Mouse (Mus musculus) gastrocnemius, postnatal 4 days (tissue): ENCODE measurements around the gene Ier3. TPM values are rescaled to one million over a fixed set of nuclear protein-coding genes. Genes with fewer than 3 reads are reported as not detected.

Experiments
- DNase-seq, 2 experiments: peaks; one replicate each; pipeline ENCODE4 v3.0.0; 2021 to 2022; ENCODE audit warnings: low spot score in 2 of 2, mixed read lengths in 2 of 2
- microRNA-seq: library from miRNA; unstranded; fragments of <30 nt; microRNA quantifications from one replicate; pipeline ENCODE4 v1.2.0, GENCODE M21; 2021
- total RNA-seq, 2 experiments: library from RNA; stranded (reverse); gene quantifications; 2 replicates each; pipeline ENCODE4 v1.2.3; 2021

Ier3 gene
- total RNA-seq, 2 experiments from 2014 or later: 11.1 to 13.1 TPM

DNA sequence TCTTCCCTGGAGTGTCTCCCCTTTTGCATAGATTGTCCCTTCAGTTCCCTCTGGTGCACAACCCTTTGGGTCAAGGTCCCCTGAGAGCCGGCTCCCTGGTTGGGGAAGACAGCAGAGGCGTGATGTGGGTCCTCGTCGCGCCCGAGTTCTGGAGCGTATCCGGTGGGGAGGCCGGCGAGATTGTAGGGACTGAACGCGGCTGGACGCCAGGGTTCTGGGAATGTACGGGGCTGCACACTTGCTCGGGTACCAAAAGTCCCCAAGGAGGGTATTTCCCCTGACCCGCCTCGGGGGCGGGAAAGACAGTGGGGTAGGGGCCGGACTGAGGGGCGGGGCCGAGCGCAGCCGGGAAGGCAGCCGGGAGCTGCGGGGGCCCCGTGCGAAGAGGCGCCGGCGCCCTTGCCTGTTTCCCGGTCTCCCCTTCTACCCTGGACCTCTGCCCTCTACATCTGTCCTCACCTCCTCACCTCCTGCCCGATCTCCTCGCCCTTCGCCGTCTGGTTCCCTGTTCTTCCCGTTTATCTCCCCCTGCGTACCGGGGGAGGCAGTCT, 44.9 kb downstream of the Ier3 start:
- peak; percentile 54 to 81 for DNase-seq

- peak in 1 of 2 experiments; percentile 40 for DNase-seq
These were observed 45.7 kb downstream of the Ier3 start for GRCm38 (mm10) chr17:35866911-35867890.

DNA sequence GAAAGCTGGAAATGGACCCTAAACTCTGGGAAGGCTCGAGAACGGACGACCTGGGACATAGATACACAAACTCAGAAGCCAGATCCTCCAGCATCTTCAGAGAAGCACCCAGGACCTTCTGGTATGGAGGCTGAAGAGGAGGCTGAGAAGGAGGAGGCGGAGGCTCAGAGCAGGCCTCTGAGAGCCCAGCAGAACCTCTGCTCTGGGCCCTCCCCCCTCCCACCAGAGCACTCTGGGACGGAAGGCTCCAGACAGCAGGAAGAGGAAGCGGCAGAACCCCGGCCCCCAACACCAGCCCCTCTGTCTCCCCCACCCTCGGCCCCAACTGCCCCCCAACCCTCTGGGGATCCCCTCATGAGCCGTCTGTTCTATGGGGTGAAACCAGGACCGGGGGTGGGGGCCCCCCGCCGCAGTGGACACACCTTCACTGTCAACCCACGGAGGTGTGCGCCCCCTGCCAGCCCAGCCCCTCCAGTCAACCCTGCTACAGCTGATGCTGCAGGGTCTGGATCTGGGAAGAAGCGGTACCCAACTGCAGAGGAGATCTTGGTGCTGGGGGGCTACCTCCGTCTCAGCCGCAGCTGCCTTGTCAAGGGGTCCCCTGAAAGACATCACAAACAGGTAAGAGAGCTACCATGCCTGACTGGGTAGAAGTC, 46.8 kb downstream of the Ier3 start:
- no peak for DNase-seq

GRCm38 (mm10) chr17:35868961-35869345, 47.5 kb downstream of the Ier3 start:
- no peak for DNase-seq

DNA sequence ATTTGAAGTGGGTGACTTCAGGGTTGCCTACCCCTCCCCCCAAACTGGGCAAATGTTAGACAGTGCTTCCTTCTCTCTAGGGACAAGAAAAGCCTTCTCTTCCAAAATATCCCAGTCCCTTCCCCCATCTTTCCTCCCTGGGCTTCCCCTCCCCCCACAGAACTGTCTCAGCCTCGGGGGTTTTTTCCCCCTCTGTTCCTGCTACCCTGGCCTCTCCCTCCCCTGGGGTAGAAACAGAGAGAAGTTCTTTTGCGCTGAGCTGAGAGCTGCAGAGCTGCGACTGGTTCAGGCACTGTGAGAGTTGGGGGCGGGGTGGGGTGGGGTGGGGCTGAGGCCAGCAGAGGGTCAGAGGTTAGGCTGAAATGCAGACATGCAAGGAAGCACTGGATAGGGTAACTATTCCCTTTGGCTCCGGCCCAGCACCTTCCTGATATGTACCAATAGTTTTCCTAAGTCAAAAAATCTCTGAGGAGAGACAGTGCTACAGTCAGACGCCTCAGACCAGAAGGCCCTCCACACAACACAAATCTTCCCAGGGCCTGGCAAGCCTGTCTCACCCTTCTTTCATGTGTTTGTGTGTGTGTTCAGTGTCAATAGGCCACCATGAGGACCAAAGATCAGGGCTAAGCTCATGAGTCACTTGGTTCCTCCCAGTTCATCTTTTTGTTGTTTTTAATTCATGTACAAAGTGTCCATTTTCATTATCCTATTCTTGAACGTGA, 48.0 kb downstream of the Ier3 start:
- DNase-seq: no peak

DNA sequence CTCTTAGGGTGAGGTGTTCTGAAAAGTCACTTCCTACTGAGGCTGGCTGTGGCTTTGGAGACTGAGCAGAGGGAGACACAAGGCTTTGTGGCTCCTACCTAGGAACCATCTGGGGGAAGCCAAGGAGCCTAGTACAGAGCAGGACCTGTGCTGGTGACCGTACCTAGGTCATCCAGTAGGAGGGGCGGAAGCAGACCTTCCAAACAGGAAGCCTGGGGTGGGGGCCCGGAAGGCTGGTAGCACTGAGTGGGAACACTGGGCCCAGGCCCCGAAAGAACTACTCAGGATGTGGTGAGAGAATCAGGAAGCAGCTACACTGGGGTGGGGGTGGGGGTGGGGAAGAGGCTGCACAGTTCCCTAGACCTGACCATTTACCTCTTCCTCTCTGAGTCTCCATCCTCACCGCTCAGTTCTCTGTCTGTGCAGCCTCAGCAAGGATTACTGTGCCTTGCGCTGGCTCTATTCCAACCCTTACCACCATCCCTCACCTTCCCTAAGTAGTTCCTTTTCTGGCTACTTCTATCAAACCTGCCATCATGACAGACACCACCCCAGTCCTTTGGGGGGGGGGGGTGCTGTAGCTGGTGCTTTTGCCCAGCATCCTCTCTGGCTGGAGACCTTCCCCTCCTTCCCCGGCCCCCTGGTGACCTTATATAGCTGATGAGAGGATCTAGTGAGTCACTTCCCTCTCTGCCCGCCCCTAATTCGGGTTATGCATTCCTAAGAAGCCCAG, 48.8 kb downstream of the Ier3 start:
- peak in 1 of 2 experiments; percentile 54 for DNase-seq

DNA sequence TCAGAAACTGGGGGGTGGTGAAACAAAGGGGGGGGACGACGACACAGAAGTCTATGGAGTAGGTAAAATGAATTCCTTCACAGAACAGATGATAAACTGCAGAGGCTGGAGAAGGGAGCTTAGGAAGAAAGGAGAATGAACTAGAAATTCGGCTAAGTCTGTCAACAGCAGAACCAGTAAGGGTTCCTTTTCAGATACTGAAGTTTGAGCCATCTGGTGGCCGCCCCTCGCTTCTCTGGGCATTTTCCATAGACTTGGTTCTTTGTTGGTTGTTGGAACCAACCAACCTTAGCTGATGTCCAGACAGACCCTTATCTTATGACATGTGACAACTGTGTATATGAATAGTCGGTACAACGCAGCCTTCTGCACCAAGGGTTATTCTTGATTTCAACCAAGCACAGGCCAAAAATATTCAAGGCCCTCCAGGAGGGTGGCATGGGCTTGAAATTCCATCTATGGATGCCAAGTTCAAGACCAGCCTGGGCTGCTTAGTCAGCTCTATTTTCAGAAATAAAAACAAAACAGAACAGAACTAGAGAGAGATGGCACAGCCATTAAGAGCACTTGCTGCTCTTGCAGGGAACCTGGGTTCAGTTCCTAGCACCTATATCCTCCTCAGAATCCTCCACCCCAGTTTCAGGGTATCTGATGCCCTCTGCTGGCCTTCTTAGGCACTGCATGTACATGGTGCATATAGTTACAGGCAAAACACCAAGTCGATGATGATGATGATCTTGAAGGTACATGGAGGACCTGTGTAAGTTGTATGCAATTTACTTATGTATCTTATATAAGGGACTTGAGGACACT, 49.6 kb downstream of the Ier3 start:
- DNase-seq: no peak

Small RNAs within 50 kb of the gene (microRNA-seq; reads per million reads assigned to microRNA genes)
- not detected for gene Gm28033

Other genes starting within 250 kb of the Ier3 start
- gene Sfta2, start 220.1 kb upstream of the Ier3 start, total RNA-seq: not detected
- gene Gm9573, start 195.0 kb upstream of the Ier3 start, total RNA-seq: not detected
- gene Mucl3, start 178.0 kb upstream of the Ier3 start, total RNA-seq: not detected
- gene Vars2, start 154.1 kb upstream of the Ier3 start, total RNA-seq: 10 to 100 TPM; 22.1 to 24.4 TPM
- 10 to 100 TPM; 20.6 to 29.2 TPM for gene Gtf2h4, start 147.9 kb upstream of the Ier3 start, total RNA-seq
- 10 to 100 TPM; 69.6 to 71.4 TPM for gene Ddr1, start 117.1 kb upstream of the Ier3 start, total RNA-seq
- gene Flot1, start 1.5 kb downstream of the Ier3 start, total RNA-seq: 10 to 100 TPM; 52.6 to 56.9 TPM
- 100 to 1,000 TPM; 408 to 451 TPM for gene Tubb5, start 16.6 kb downstream of the Ier3 start, total RNA-seq
- 10 to 100 TPM; 22.9 to 25.2 TPM for gene Mdc1, start 19.8 kb downstream of the Ier3 start, total RNA-seq
- gene Nrm, start 39.6 kb downstream of the Ier3 start, total RNA-seq: 10 to 100 TPM; 20.8 to 26.4 TPM
- gene Ppp1r18, start 43.9 kb downstream of the Ier3 start, total RNA-seq: 10 to 100 TPM; 30.2 to 32.7 TPM
- 10 to 100 TPM; 22.1 to 25.1 TPM for gene Dhx16, start 58.1 kb downstream of the Ier3 start, total RNA-seq
- gene 2310061I04Rik, start 75.7 kb downstream of the Ier3 start, total RNA-seq: 10 to 100 TPM; 44.4 to 49.0 TPM
- gene Atat1, start 88.4 kb downstream of the Ier3 start, total RNA-seq: 10 to 100 TPM; 13.3 to 18.4 TPM
- gene Mrps18b, start 94.7 kb downstream of the Ier3 start, total RNA-seq: 10 to 100 TPM; 40.5 to 46.8 TPM
- gene Ppp1r10, start 94.8 kb downstream of the Ier3 start, total RNA-seq: 10 to 100 TPM; 44.6 to 52.8 TPM
- 10 to 100 TPM; 74.3 to 75.6 TPM for gene Abcf1, start 148.1 kb downstream of the Ier3 start, total RNA-seq
- 10 to 100 TPM; 34.3 to 38.7 TPM for gene Gnl1, start 158.2 kb downstream of the Ier3 start, total RNA-seq
- gene Prr3, start 158.6 kb downstream of the Ier3 start, total RNA-seq: 10 to 100 TPM; 13.2 to 15.0 TPM
- gene H2-T24, start 198.9 kb downstream of the Ier3 start, total RNA-seq: under 1 TPM; 0.44 to 0.76 TPM
- 1 to 10 TPM; 5.0 to 5.7 TPM for gene H2-T23, start 211.2 kb downstream of the Ier3 start, total RNA-seq
- 10 to 100 TPM; 10.8 to 11.6 TPM for gene H2-T22, start 221.1 kb downstream of the Ier3 start, total RNA-seq
- gene Gm6034, start 221.3 kb downstream of the Ier3 start, total RNA-seq: not detected
- 1 to 10 TPM; 1.7 to 2.1 TPM for gene Gm11127, start 236.7 kb downstream of the Ier3 start, total RNA-seq